Mouse (Mus musculus) frontal cortex, adult (tissue): ENCODE data around the gene Msantd2.

Experiments used
- ATAC-seq: cut with Nextera tagmentation; 2 replicates; pipeline ENCODE4 v1.9.2; 2017; ENCODE audit warnings: mild to moderate bottlenecking, moderate library complexity, mixed read lengths; ENCODE audit not compliant: low TSS enrichment

The Msantd2 gene

GRCm38 (mm10) chr9:37540701-37541575 is 51.8 kb downstream of the Msantd2 start:
- ATAC-seq: peak; percentile 18

- no peak; the same call in 1 of the 2 replicates for ATAC-seq
Measured at GRCm38 (mm10) chr9:37541851-37542642, 52.9 kb downstream of the Msantd2 start.

- ATAC-seq: no peak
Measured at GRCm38 (mm10) chr9:37543869-37544440, 54.8 kb downstream of the Msantd2 start.

- ATAC-seq: no peak
Measured at GRCm38 (mm10) chr9:37544447-37545165, 55.5 kb downstream of the Msantd2 start.

- no peak for ATAC-seq
Measured at GRCm38 (mm10) chr9:37545166-37545610, 56.1 kb downstream of the Msantd2 start.

- no peak for ATAC-seq
Measured at GRCm38 (mm10) chr9:37545847-37546452, 56.8 kb downstream of the Msantd2 start.

- no peak for ATAC-seq
Measured at GRCm38 (mm10) chr9:37546889-37547288, 57.8 kb downstream of the Msantd2 start.

GRCm38 (mm10) chr9:37550435-37550834 is 61.3 kb downstream of the Msantd2 start:
- no peak for ATAC-seq

GRCm38 (mm10) chr9:37551751-37552531 is 62.8 kb downstream of the Msantd2 start:
- ATAC-seq: peak; percentile 18

GRCm38 (mm10) chr9:37552536-37553293 is 63.6 kb downstream of the Msantd2 start, which contains the start of gene Nrgn:
Gene Nrgn, minus strand, starts transcription at chr9:37552904.
- ATAC-seq: peak; percentile 69

GRCm38 (mm10) chr9:37554279-37554678 is 65.2 kb downstream of the Msantd2 start:
- ATAC-seq: no peak

- ATAC-seq: peak; percentile 38
Measured at GRCm38 (mm10) chr9:37554838-37555748, 66.0 kb downstream of the Msantd2 start, which contains the start of gene Siae. Gene Siae, plus strand, starts transcription at chr9:37555698.

GRCm38 (mm10) chr9:37556366-37556765 is 67.2 kb downstream of the Msantd2 start:
- peak; percentile 7; the same call in 1 of the 2 replicates for ATAC-seq

- ATAC-seq: no peak
Measured at GRCm38 (mm10) chr9:37560617-37561016, 71.5 kb downstream of the Msantd2 start.

GRCm38 (mm10) chr9:37563805-37564204 is 74.7 kb downstream of the Msantd2 start:
- no peak for ATAC-seq

GRCm38 (mm10) chr9:37567019-37567418 is 77.9 kb downstream of the Msantd2 start:
- no peak for ATAC-seq

GRCm38 (mm10) chr9:37567454-37567853 is 78.3 kb downstream of the Msantd2 start:
- peak; percentile 56 for ATAC-seq

GRCm38 (mm10) chr9:37567892-37568604 is 78.9 kb downstream of the Msantd2 start:
- ATAC-seq: peak; percentile 89
